ENCODE assay signal across 10 mouse cellular contexts in genomic region chr16:76762619-76763283, GRCm38 (mm10).
A peak's percentile ranks its signal among the peaks of the same experiment; 100 is the strongest.
DNase-seq lines count a peak whose midpoint lies in the region; TF ChIP-seq lines count a peak whose summit lies in the region.
"Had no signal": no experiment of that assay in that cellular context is flagged by ENCODE, and none has a peak within 500 bp of the region (broad histone marks: within the 10 kb centered on the region; RNA-seq: fewer than 3 reads in every experiment).

No protein-coding gene starts in this region.

- H3K36me3 ChIP-seq in liver, adult 2 months (ENCODE audit: control insufficient read depth, insufficient read depth, low read length), result no peaks in the 10 kb centered on the region

- 19% methylated on average over 8 of the region's 8 CpGs for WGBS in liver, adult 2 months
- WGBS in cerebellum, adult 2 months, result 21% methylated on average over 8 of the region's 8 CpGs

- no peaks in the 10 kb centered on the region for H3K79me2 ChIP-seq in liver, adult 2 months (ENCODE audit: control insufficient read depth, insufficient read depth, low read length)

- DNase-seq in gastrocnemius, adult 18-20 months (ENCODE audit: low spot score), result peak; percentile 43
- DNase-seq in gastrocnemius, postnatal 10 days, result no peak
- DNase-seq in 3T3-L1 (ENCODE audit: low read depth, low spot score), result peak; percentile 51
- DNase-seq in embryo, embryonic 10.5 days (ENCODE audit: low spot score), result peak; percentile 94
- DNase-seq in liver, adult 2 months (ENCODE audit: extremely low read depth, low read depth, low spot score), result peak; percentile 71
- DNase-seq in cerebellum, adult 2 months, result no peak
- DNase-seq in testis, postnatal 14 days (ENCODE audit: low spot score), result no peak
- DNase-seq in cerebellum, postnatal 4 days (ENCODE audit: low spot score in 2 of 2), result no peak
- DNase-seq: gastrocnemius, postnatal 14 days; left cerebral cortex, postnatal 4 days had no signal

- peaks cover 2% of the 10 kb centered on the region; the same call in 1 of the 2 replicates for H3K4me1 ChIP-seq in liver, adult 2 months (ENCODE audit: control insufficient read depth, insufficient read depth, low read length)
- H3K4me1 ChIP-seq in cerebellum, adult 2 months (ENCODE audit: control insufficient read depth, insufficient read depth, low read length), result no peaks in the 10 kb centered on the region

- no peak for TF ChIP-seq CTCF in liver, adult 2 months (IDR thresholded peaks at IDR 0.05; ENCODE audit: low read depth, low read length)
- no peak for TF ChIP-seq CTCF in cerebellum, adult 2 months (IDR thresholded peaks at IDR 0.05; ENCODE audit: borderline replicate concordance, insufficient read depth, low read depth, low read length)

- no peak for TF ChIP-seq POLR2A in liver, adult 2 months (IDR thresholded peaks at IDR 0.05; ENCODE audit: extremely low read depth, insufficient read depth, low read length)
- TF ChIP-seq POLR2A in cerebellum, adult 2 months (IDR thresholded peaks at IDR 0.05; ENCODE audit: borderline replicate concordance, insufficient read depth, low read length), result no peak

- no peak overlapping the region for H3K4me3 ChIP-seq in liver, adult 2 months (ENCODE audit: insufficient read depth, low read depth, low read length)
- H3K4me3 ChIP-seq in cerebellum, adult 2 months (replicated peaks; ENCODE audit: insufficient read depth, low read depth, low read length), result no peak overlapping the region

- H3K27ac ChIP-seq in liver, adult 2 months (replicated peaks; ENCODE audit: insufficient read depth, low read depth, low read length), result no peak overlapping the region
- no peak overlapping the region for H3K27ac ChIP-seq in cerebellum, adult 2 months (ENCODE audit: insufficient read depth, low read length)

- H3K27me3 ChIP-seq in liver, adult 2 months (ENCODE audit: control insufficient read depth, insufficient read depth, low read length), result no peaks in the 10 kb centered on the region
- H3K27me3 ChIP-seq in cerebellum, adult 2 months (ENCODE audit: control insufficient read depth, insufficient read depth, low read length), result no peaks in the 10 kb centered on the region

- H3K9ac ChIP-seq in liver, adult 2 months (ENCODE audit: low read depth, low read length), result no peak overlapping the region

Comparison
In these comparisons a context has a peak if more than half of its experiments do, and no peak if none do; other contexts are left out.
1. DNase-seq: peak in gastrocnemius, adult 18-20 months (single experiment), 3T3-L1 (single experiment), embryo, embryonic 10.5 days (single experiment) and liver, adult 2 months (single experiment); none in gastrocnemius, postnatal 10 days (single experiment), cerebellum, adult 2 months (0 of 2), testis, postnatal 14 days (single experiment) and cerebellum, postnatal 4 days (0 of 2).